Mouse (Mus musculus): ENCODE results near the gene 4932438H23Rik.

GRCm38 (mm10) chr16:91097858-91098257, 2.9 kb upstream of the 4932438H23Rik start:
- no peak for TF ChIP-seq MYOD1 (IDR thresholded peaks at IDR 0.05; ENCODE audit: control insufficient read depth, insufficient read length, low read depth)
- TF ChIP-seq CTCF (IDR thresholded peaks at IDR 0.05; ENCODE audit: control insufficient read depth, insufficient read depth, insufficient read length): no peak
- TF ChIP-seq USF1 (IDR thresholded peaks at IDR 0.05; ENCODE audit: low read depth): no peak
